Mouse (Mus musculus) midbrain, embryonic 15.5 days (tissue): ENCODE data around the gene Dnaaf5. TPM values are rescaled to one million over a fixed set of nuclear protein-coding genes. Genes with fewer than 3 reads are reported as not detected.

Source experiments
- ATAC-seq: fragments of 200-750 bp; cut with Nextera tagmentation; replicated peaks from 2 replicates; pipeline ENCODE4 v1.8.0; 2017; ENCODE audit warnings: moderate TSS enrichment
- H3K27ac ChIP-seq: fragments of 300-500 bp; sonication (generic); 2 replicates; pipeline ENCODE4 v1.5.1; 2015; ENCODE audit warnings: mild to moderate bottlenecking, inconsistent platforms
- H3K27me3 ChIP-seq: fragments of 300-500 bp; sonication (generic); replicated peaks from 2 replicates; pipeline ENCODE4 v1.6.1; 2015; ENCODE audit warnings: inconsistent platforms
- H3K36me3 ChIP-seq: fragments of 300-500 bp; sonication (generic); replicated peaks from 2 replicates; pipeline ENCODE4 v1.6.1; 2015; ENCODE audit warnings: inconsistent platforms
- H3K4me1 ChIP-seq: fragments of 300-500 bp; sonication (generic); 2 replicates; pipeline ENCODE4 v1.6.1; 2015; ENCODE audit warnings: inconsistent platforms
- H3K4me2 ChIP-seq: fragments of 300-500 bp; sonication (generic); 2 replicates; pipeline ENCODE4 v1.6.1; 2015; ENCODE audit warnings: inconsistent platforms, mild to moderate bottlenecking, moderate library complexity
- H3K4me3 ChIP-seq: fragments of 300-500 bp; sonication (generic); 2 replicates; pipeline ENCODE4 v1.5.1; 2015; ENCODE audit warnings: mild to moderate bottlenecking, inconsistent platforms
- H3K9ac ChIP-seq: fragments of 300-500 bp; sonication (generic); 2 replicates; pipeline ENCODE4 v1.6.1; 2015; ENCODE audit warnings: mild to moderate bottlenecking, inconsistent platforms
- H3K9me3 ChIP-seq: fragments of 300-500 bp; sonication (generic); 2 replicates; pipeline ENCODE4 v1.6.1; 2016; ENCODE audit warnings: inconsistent platforms
- WGBS: fragments of 180-500 bp; shearing (Covaris S2); methylation state at CpG from one replicate; pipeline ENCODE4 v1.1.7; 2015; ENCODE audit warnings: mixed read lengths; 5-methylcytosine and 5-hydroxymethylcytosine counted together
- polyA plus RNA-seq: library from polyadenylated mRNA; unstranded; fragments of >200 nt; fragmentation: Nextera tagmentation; extraction: Ambion mirVana; gene quantifications from 2 replicates; pipeline ENCODE4 v1.2.1, GENCODE M21; 2015

Dnaaf5 gene
- polyA plus RNA-seq, 1 experiment from 2014 or later, result 4.6 TPM

- no peaks in the 10 kb centered on the region for H3K9me3 ChIP-seq
- peaks cover 6% of the 10 kb centered on the region for H3K4me1 ChIP-seq
- no peaks in the 10 kb centered on the region for H3K27me3 ChIP-seq
- no peak overlapping the region for H3K9ac ChIP-seq
- no peak overlapping the region for H3K4me3 ChIP-seq
- H3K36me3 ChIP-seq, result no peaks in the 10 kb centered on the region
- no peak for ATAC-seq
- no peak overlapping the region for H3K27ac ChIP-seq
- 89% methylated on average over 4 of the region's 4 CpGs for WGBS
- no peak overlapping the region for H3K4me2 ChIP-seq
Observed at GRCm38 (mm10) chr5:139145726-139146125, 4.3 kb upstream of the Dnaaf5 start.

GRCm38 (mm10) chr5:139146476-139147075 is 3.4 kb upstream of the Dnaaf5 start:
- Histone ChIP-seq H3K27ac (no peak overlapping the region), H3K4me1 (peaks cover 14% of the 10 kb centered on the region), H3K9ac (no peak overlapping the region), H3K36me3 (no peaks in the 10 kb centered on the region), H3K4me3 (no peak overlapping the region), H3K9me3 (no peaks in the 10 kb centered on the region), H3K27me3 (no peaks in the 10 kb centered on the region), H3K4me2 (no peak overlapping the region)
- ATAC-seq, result no peak
- 90% methylated on average over 11 of the region's 11 CpGs for WGBS

- no peaks in the 10 kb centered on the region for H3K36me3 ChIP-seq
- peaks cover 20% of the 10 kb centered on the region for H3K4me1 ChIP-seq
- H3K9me3 ChIP-seq, result no peaks in the 10 kb centered on the region
- H3K9ac ChIP-seq, result no peak overlapping the region
- no peaks in the 10 kb centered on the region for H3K27me3 ChIP-seq
- no peak overlapping the region for H3K27ac ChIP-seq
- no peak overlapping the region for H3K4me3 ChIP-seq
- H3K4me2 ChIP-seq, result no peak overlapping the region
- ATAC-seq, result no peak
- WGBS, result 85% methylated on average over 14 of the region's 14 CpGs
Observed at GRCm38 (mm10) chr5:139147178-139148078, 2.6 kb upstream of the Dnaaf5 start.

- Histone ChIP-seq H3K36me3 (peaks cover 10% of the 10 kb centered on the region; the same call in 1 of the 2 replicates), H3K4me3 (peak overlapping the region; percentile 76), H3K9me3 (no peaks in the 10 kb centered on the region), H3K4me1 (peaks cover 20% of the 10 kb centered on the region), H3K9ac (peak overlapping the region; percentile 46), H3K4me2 (peak overlapping the region; percentile 95), H3K27ac (peak overlapping the region; percentile 82), H3K27me3 (no peaks in the 10 kb centered on the region)
- peak; percentile 51 for ATAC-seq
- 26% methylated on average over 11 of the region's 11 CpGs for WGBS
Observed at GRCm38 (mm10) chr5:139149006-139149672, 884 bp upstream of the Dnaaf5 start.

- H3K4me3 ChIP-seq, result peak overlapping the region; percentile 76
- peak; percentile 46 for ATAC-seq
- H3K9me3 ChIP-seq, result no peaks in the 10 kb centered on the region
- H3K27ac ChIP-seq, result peak overlapping the region; percentile 82
- peak overlapping the region; percentile 46 for H3K9ac ChIP-seq
- H3K4me2 ChIP-seq, result peak overlapping the region; percentile 95
- H3K4me1 ChIP-seq, result peaks cover 20% of the 10 kb centered on the region
- under 1% methylated on average over 45 of the region's 45 CpGs for WGBS
- peaks cover 13% of the 10 kb centered on the region; the same call in 1 of the 2 replicates for H3K36me3 ChIP-seq
- H3K27me3 ChIP-seq, result no peaks in the 10 kb centered on the region
Observed at GRCm38 (mm10) chr5:139150603-139151031, 594 bp downstream of the Dnaaf5 start.

GRCm38 (mm10) chr5:139160899-139161298 is 10.9 kb downstream of the Dnaaf5 start:
- H3K9me3 ChIP-seq, result no peaks in the 10 kb centered on the region
- H3K4me3 ChIP-seq, result no peak overlapping the region
- no peak overlapping the region for H3K4me2 ChIP-seq
- H3K27me3 ChIP-seq, result no peaks in the 10 kb centered on the region
- no peak for ATAC-seq
- 88% methylated on average over 8 of the region's 8 CpGs for WGBS
- H3K4me1 ChIP-seq, result no peaks in the 10 kb centered on the region
- no peak overlapping the region for H3K9ac ChIP-seq
- peaks cover 37% of the 10 kb centered on the region for H3K36me3 ChIP-seq
- no peak overlapping the region for H3K27ac ChIP-seq

- no peak for ATAC-seq
- H3K27ac ChIP-seq, result no peak overlapping the region
- peaks cover 31% of the 10 kb centered on the region for H3K36me3 ChIP-seq
- no peak overlapping the region for H3K4me2 ChIP-seq
- WGBS, result 93% methylated on average over 10 of the region's 10 CpGs
- no peak overlapping the region for H3K9ac ChIP-seq
- no peak overlapping the region for H3K4me3 ChIP-seq
- no peaks in the 10 kb centered on the region for H3K27me3 ChIP-seq
- H3K9me3 ChIP-seq, result no peaks in the 10 kb centered on the region
- H3K4me1 ChIP-seq, result no peaks in the 10 kb centered on the region
Observed at GRCm38 (mm10) chr5:139161632-139162031, 11.6 kb downstream of the Dnaaf5 start.

- H3K9ac ChIP-seq, result no peak overlapping the region
- H3K4me1 ChIP-seq, result no peaks in the 10 kb centered on the region
- no peak overlapping the region for H3K4me3 ChIP-seq
- H3K27ac ChIP-seq, result no peak overlapping the region
- H3K4me2 ChIP-seq, result no peak overlapping the region
- ATAC-seq, result no peak
- 94% methylated on average over 6 of the region's 6 CpGs for WGBS
- H3K9me3 ChIP-seq, result no peaks in the 10 kb centered on the region
- H3K27me3 ChIP-seq, result no peaks in the 10 kb centered on the region
- peaks cover 36% of the 10 kb centered on the region for H3K36me3 ChIP-seq
Observed at GRCm38 (mm10) chr5:139166781-139167361, 16.8 kb downstream of the Dnaaf5 start.

GRCm38 (mm10) chr5:139167548-139167947 is 17.5 kb downstream of the Dnaaf5 start:
- Histone ChIP-seq H3K4me1 (no peaks in the 10 kb centered on the region), H3K9ac (no peak overlapping the region), H3K27ac (no peak overlapping the region), H3K9me3 (no peaks in the 10 kb centered on the region), H3K27me3 (no peaks in the 10 kb centered on the region), H3K4me3 (no peak overlapping the region), H3K36me3 (peaks cover 37% of the 10 kb centered on the region), H3K4me2 (no peak overlapping the region)
- no peak for ATAC-seq
- WGBS, result 85% methylated on average over 1 of the region's 1 CpGs

- WGBS, result 94% methylated on average over 4 of the region's 4 CpGs
- H3K4me2 ChIP-seq, result no peak overlapping the region
- H3K9me3 ChIP-seq, result no peaks in the 10 kb centered on the region
- no peak overlapping the region for H3K4me3 ChIP-seq
- H3K9ac ChIP-seq, result no peak overlapping the region
- no peak for ATAC-seq
- no peaks in the 10 kb centered on the region for H3K27me3 ChIP-seq
- H3K27ac ChIP-seq, result no peak overlapping the region
- H3K4me1 ChIP-seq, result peaks cover 17% of the 10 kb centered on the region
- H3K36me3 ChIP-seq, result peaks cover 23% of the 10 kb centered on the region
Observed at GRCm38 (mm10) chr5:139171929-139172328, 21.9 kb downstream of the Dnaaf5 start.

GRCm38 (mm10) chr5:139174141-139174540 is 24.1 kb downstream of the Dnaaf5 start:
- Histone ChIP-seq H3K4me2 (no peak overlapping the region), H3K4me1 (peaks cover 17% of the 10 kb centered on the region), H3K4me3 (no peak overlapping the region), H3K27me3 (no peaks in the 10 kb centered on the region), H3K27ac (peak overlapping the region; percentile 67), H3K9me3 (no peaks in the 10 kb centered on the region), H3K9ac (no peak overlapping the region), H3K36me3 (peaks cover 18% of the 10 kb centered on the region)
- WGBS, result 55% methylated on average over 10 of the region's 10 CpGs
- ATAC-seq, result peak; percentile 51; the same call in 1 of the 2 replicates
